Mouse (Mus musculus): ENCODE results near the gene Rhoc. TPM values are rescaled to one million over a fixed set of nuclear protein-coding genes. Genes with fewer than 3 reads are reported as not detected.
A peak's percentile ranks its signal among the peaks of the same experiment; 100 is the strongest.
"Not testable (repeated sequence)": the region's sequence is repeated elsewhere in the genome, so short reads cannot be mapped to it uniquely, and the experiment has no call there.

Rhoc gene
- polyA plus RNA-seq, 2 experiments = 14.8 to 16.5 TPM

DNA sequence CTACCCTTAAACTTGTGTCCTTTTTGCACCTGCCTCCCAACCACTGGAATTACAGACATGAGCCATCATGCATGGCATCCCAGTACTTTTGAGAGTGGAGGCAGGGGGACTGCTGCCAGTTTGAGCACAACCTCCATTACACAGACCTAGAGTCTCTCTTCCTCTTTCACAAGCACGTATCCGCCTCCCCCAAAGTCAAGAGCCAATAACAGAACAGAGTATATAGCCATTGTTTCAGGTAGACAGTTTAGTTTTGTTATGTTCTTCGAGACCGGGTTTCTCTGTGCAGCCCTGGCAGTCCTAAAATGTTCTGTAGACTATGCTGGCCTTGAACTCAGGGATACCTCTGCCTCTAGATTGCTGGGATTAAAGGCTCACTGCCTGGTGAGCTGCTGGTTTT lies 24.1 kb downstream of the Rhoc start:
- WGBS (ENCODE audit: insufficient replicate concordance) = 75% methylated on average over 4 of the region's 4 CpGs
- Histone ChIP-seq H3K4me3 (ENCODE audit: insufficient read depth in 1 of 2, low read depth in 2 of 2, low read length in 2 of 2) (no peak overlapping the region), H3K9me3 (ENCODE audit: control insufficient read depth, low read length) (no peaks in the 10 kb centered on the region), H3K27ac (no peak overlapping the region), H3K27me3 (ENCODE audit: control insufficient read depth, insufficient read depth, low read length) (no peaks in the 10 kb centered on the region), H3K4me2 (ENCODE audit: low read depth) (no peak overlapping the region), H3K9ac (replicated peaks) (no peak overlapping the region), H3K4me1 (replicated peaks; ENCODE audit: control insufficient read depth in 2 of 2, insufficient read depth in 2 of 2, low read length in 1 of 2) (peaks cover 0 to 2% of the 10 kb centered on the region in 2 experiments; a peak in 2 of 4 replicates), H3K36me3 (replicated peaks; ENCODE audit: control insufficient read depth, insufficient read depth, low read depth) (no peaks in the 10 kb centered on the region)
- no peak for TF ChIP-seq CTCF (IDR thresholded peaks at IDR 0.05; ENCODE audit: low read depth)
- no peak for TF ChIP-seq EP300 (IDR thresholded peaks at IDR 0.05; ENCODE audit: low read depth)
- no peak for DNase-seq (ENCODE audit: low read depth in 3 of 3, low spot score in 3 of 3)
- ATAC-seq (ENCODE audit: insufficient read depth) = no peak

DNA sequence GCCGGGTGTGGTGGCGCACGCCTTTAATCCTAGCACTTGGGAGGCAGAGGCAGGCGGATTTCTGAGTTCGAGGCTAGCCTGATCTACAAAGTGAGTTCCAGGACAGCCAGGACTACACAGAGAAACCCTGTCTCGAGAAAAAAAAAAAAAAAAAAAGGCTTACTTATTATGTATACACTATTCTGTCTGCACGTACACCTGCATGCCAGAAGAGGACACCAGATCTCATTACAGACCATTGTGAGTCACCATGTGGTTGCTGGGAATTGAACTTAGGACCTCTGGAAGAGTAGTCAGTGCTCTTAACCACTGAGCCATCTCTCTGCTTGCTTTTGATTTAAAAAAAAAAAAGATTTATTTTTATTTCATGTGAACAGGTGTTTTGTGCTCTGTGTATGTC lies 25.1 kb downstream of the Rhoc start:
- not testable (repeated sequence) for H3K27ac ChIP-seq; H3K4me2 ChIP-seq (ENCODE audit: low read depth); H3K36me3 ChIP-seq (replicated peaks; ENCODE audit: control insufficient read depth, insufficient read depth, low read depth); H3K4me1 ChIP-seq (replicated peaks; ENCODE audit: control insufficient read depth in 2 of 2, insufficient read depth in 2 of 2, low read length in 1 of 2); H3K4me3 ChIP-seq (ENCODE audit: insufficient read depth in 1 of 2, low read depth in 2 of 2, low read length in 2 of 2); DNase-seq (ENCODE audit: low read depth in 3 of 3, low spot score in 3 of 3); H3K9me3 ChIP-seq (ENCODE audit: control insufficient read depth, low read length); H3K9ac ChIP-seq (replicated peaks); H3K27me3 ChIP-seq (ENCODE audit: control insufficient read depth, insufficient read depth, low read length); ATAC-seq (ENCODE audit: insufficient read depth)
- 82% methylated on average over 7 of the region's 7 CpGs for WGBS (ENCODE audit: insufficient replicate concordance)

DNA sequence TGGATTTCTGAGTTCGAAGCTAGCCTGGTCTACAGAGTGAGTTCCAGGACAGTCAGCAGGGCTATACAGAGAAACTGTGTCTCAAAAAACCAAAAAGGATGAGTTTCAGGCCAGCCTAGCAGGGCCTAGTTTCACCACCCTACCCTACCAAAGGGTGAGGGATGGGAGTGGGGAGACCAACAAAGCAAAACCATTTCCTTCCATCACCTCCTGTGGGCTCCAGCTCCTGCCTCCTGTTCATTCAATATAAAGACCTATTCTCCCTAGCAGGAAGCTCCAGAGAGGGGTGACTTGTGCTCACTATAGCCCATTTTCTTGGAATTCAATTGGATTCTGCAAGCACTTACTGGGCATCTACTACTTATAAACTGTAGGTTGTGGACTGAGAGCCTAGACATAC lies 26.6 kb downstream of the Rhoc start:
- 84% methylated on average over 1 of the region's 1 CpGs for WGBS (ENCODE audit: insufficient replicate concordance)

DNA sequence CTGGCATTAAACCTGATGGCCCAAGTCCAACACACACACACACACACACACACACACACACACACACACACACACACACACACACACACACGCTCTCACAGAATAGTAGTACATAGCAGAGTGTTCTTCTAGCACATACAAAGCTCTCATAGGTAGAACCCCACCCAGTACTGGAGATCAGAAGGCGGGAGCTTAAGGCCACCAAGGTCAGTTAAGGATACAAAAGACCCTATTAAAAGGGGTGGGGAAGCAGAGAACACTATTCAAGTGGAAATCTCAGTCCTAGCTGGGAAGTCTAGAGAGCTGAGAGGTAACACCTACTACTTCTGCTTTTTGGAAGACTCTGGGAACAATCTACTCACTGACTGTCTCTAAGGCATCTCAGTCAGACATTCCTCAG lies 27.2 kb downstream of the Rhoc start:
- no peak for DNase-seq (ENCODE audit: low read depth in 3 of 3, low spot score in 3 of 3)
- H3K27ac ChIP-seq = no peak overlapping the region
- H3K9me3 ChIP-seq (ENCODE audit: control insufficient read depth, low read length) = no peaks in the 10 kb centered on the region
- H3K36me3 ChIP-seq (replicated peaks; ENCODE audit: control insufficient read depth, insufficient read depth, low read depth) = no peaks in the 10 kb centered on the region
- H3K4me1 ChIP-seq (replicated peaks; ENCODE audit: control insufficient read depth in 2 of 2, insufficient read depth in 2 of 2, low read length in 1 of 2) = peaks cover 9 to 11% of the 10 kb centered on the region in 2 experiments
- no peak overlapping the region for H3K9ac ChIP-seq (replicated peaks)
- TF ChIP-seq CTCF (IDR thresholded peaks at IDR 0.05; ENCODE audit: low read depth) (no peak), EP300 (IDR thresholded peaks at IDR 0.05; ENCODE audit: low read depth) (no peak)
- H3K27me3 ChIP-seq (ENCODE audit: control insufficient read depth, insufficient read depth, low read length) = no peaks in the 10 kb centered on the region
- H3K4me2 ChIP-seq (ENCODE audit: low read depth) = no peak overlapping the region
- no peak for ATAC-seq (ENCODE audit: insufficient read depth)
- 81% methylated on average over 2 of the region's 2 CpGs for WGBS (ENCODE audit: insufficient replicate concordance)
- no peak overlapping the region for H3K4me3 ChIP-seq (ENCODE audit: insufficient read depth in 1 of 2, low read depth in 2 of 2, low read length in 2 of 2)

More for the DNA sequence above, 26.6 kb downstream of the Rhoc start:
- Histone ChIP-seq H3K4me1 (replicated peaks; ENCODE audit: control insufficient read depth in 2 of 2, insufficient read depth in 2 of 2, low read length in 1 of 2) (peaks cover 9 to 11% of the 10 kb centered on the region in 2 experiments), H3K27ac (no peak overlapping the region), H3K9ac (replicated peaks) (no peak overlapping the region), H3K4me2 (ENCODE audit: low read depth) (no peak overlapping the region), H3K27me3 (ENCODE audit: control insufficient read depth, insufficient read depth, low read length) (no peaks in the 10 kb centered on the region), H3K9me3 (ENCODE audit: control insufficient read depth, low read length) (no peaks in the 10 kb centered on the region), H3K4me3 (ENCODE audit: insufficient read depth in 1 of 2, low read depth in 2 of 2, low read length in 2 of 2) (no peak overlapping the region), H3K36me3 (replicated peaks; ENCODE audit: control insufficient read depth, insufficient read depth, low read depth) (no peaks in the 10 kb centered on the region)
- TF ChIP-seq CTCF (IDR thresholded peaks at IDR 0.05; ENCODE audit: low read depth) = no peak
- TF ChIP-seq EP300 (IDR thresholded peaks at IDR 0.05; ENCODE audit: low read depth) = no peak
- DNase-seq (ENCODE audit: low read depth in 3 of 3, low spot score in 3 of 3) = no peak
- ATAC-seq (ENCODE audit: insufficient read depth) = no peak

DNA sequence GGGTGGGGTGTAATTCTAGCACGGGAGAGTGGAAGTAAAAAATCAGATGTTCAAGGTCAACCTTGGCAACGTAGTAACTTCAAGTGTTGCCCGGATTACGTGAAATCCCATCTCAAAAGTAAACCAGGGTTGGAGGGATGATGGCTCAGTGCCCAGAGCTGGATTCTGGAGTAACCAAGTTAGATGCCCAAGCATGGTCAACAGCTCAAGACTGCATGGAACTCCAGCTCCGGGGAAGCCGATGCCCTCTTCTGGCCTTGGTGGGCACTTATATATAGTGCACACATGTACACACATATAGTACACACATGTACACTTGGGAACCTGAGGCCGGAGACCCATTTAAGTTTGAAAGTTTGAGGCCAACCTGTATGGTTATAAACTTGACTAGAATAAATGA lies 28.0 kb downstream of the Rhoc start:
- no peak overlapping the region for H3K4me3 ChIP-seq (ENCODE audit: insufficient read depth in 1 of 2, low read depth in 2 of 2, low read length in 2 of 2)
- H3K4me2 ChIP-seq (ENCODE audit: low read depth) = no peak overlapping the region; the same call in 1 of the 2 replicates
- H3K27ac ChIP-seq = no peak overlapping the region
- ATAC-seq (ENCODE audit: insufficient read depth) = no peak
- 91% methylated on average over 7 of the region's 7 CpGs for WGBS (ENCODE audit: insufficient replicate concordance)
- H3K9ac ChIP-seq (replicated peaks) = no peak overlapping the region
- H3K27me3 ChIP-seq (ENCODE audit: control insufficient read depth, insufficient read depth, low read length) = no peaks in the 10 kb centered on the region
- no peak for DNase-seq (ENCODE audit: low read depth in 3 of 3, low spot score in 3 of 3)
- peaks cover 9 to 11% of the 10 kb centered on the region in 2 experiments for H3K4me1 ChIP-seq (replicated peaks; ENCODE audit: control insufficient read depth in 2 of 2, insufficient read depth in 2 of 2, low read length in 1 of 2)
- 0 out of 2 replicates have a peak, but pooled peaks have one; percentile 15 for TF ChIP-seq CTCF (IDR thresholded peaks at IDR 0.05; ENCODE audit: low read depth)
- no peak for TF ChIP-seq EP300 (IDR thresholded peaks at IDR 0.05; ENCODE audit: low read depth)
- H3K9me3 ChIP-seq (ENCODE audit: control insufficient read depth, low read length) = no peaks in the 10 kb centered on the region
- H3K36me3 ChIP-seq (replicated peaks; ENCODE audit: control insufficient read depth, insufficient read depth, low read depth) = no peaks in the 10 kb centered on the region
